Mouse (Mus musculus): ENCODE data around the gene Camsap3. TPM values are rescaled to one million over a fixed set of nuclear protein-coding genes. Genes with fewer than 3 reads are reported as not detected.
"Not testable (repeated sequence)": the region's sequence is repeated elsewhere in the genome, so short reads cannot be mapped to it uniquely, and the experiment has no call there.

The Camsap3 gene
- total RNA-seq (2014; fragmentation: Nextera tagmentation) = 1.6 and 3.8 TPM in 2 replicates
- total RNA-seq (2017) = 0.42 and 0.52 TPM in 2 replicates

DNA sequence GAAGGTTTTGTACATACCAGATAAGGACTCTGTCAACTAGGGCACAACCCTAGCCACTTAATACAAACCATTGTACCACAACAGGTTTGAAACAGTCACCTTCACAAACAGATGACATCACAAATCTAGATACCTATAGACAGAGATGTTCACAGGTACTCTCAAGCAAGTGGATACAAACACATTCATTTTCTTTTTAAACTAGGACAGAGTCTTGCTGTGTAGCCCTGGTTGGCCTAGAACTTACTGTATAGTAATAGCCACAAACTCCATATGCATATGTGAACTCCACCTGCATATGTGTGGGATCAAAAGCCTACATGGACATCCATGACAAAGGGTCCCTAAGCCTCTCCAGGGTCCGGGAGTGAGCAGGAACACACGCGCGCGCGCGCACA is at the start of gene Camsap3:
Gene Camsap3 (plus strand): TSS at position 301 of the 398 bp plus-strand sequence.
- no peak for ATAC-seq (replicated peaks; ENCODE audit: low FRiP score, low TSS enrichment, poor library complexity, severe bottlenecking)

DNA sequence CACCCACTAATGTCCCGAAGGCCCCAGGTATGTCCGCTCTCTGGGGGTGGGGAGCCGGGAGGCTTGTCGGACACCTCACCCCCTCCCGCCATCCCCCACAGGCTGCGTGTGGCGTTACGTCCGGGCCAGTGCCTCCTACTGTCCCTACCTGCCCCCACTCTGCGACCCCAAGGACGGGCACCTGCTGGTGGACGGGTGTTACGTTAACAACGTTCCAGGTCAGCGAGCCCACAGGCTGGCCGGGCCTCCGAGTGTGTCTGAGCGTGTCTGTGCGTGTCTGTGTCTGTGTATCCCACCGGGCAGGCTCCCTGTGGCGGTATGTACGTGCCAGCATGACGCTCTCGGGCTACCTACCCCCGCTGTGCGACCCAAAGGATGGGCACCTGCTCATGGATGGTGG is 49.4 kb upstream of the Camsap3 start:
- no peak for ATAC-seq (replicated peaks; ENCODE audit: low FRiP score, low TSS enrichment, poor library complexity, severe bottlenecking)

DNA sequence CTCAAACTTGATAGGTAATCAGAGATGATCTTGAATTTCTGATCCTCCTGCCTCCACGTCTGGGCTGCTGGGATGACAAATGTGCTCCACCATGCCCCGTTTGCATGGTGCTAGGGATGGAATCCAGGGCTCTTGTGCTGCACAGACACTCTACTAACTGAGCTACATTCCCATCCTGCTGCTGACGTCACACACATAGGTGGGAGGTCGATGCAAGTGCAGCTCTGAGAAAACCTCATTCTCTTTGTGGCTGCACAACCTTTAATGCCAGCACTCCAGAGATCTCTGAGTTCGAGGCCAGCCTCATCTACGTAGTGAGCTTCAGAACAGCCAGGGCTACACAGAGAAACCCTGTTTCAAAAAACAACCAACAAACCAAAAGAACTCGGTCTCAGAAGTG is 47.9 kb upstream of the Camsap3 start:
- ATAC-seq (replicated peaks; ENCODE audit: low FRiP score, low TSS enrichment, poor library complexity, severe bottlenecking) = no peak

DNA sequence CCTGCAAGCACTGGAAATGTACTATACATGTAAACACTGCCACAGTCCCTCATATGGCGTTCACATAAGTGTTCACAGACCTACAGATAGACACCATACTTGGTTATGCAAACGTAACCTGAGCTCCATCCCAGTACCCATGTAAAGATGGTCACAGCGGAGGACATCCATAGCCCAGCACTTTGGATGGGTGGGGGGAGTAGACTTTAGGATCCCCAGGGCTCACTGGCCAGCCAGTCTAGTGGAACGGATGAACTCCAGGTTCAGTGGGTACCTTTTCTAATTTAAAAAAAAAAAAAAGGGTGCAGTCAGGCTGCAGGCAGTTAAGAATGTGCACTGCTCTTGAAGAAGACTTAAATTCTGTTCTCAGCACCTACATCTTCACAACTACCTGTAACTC is 47.0 kb upstream of the Camsap3 start:
- ATAC-seq (replicated peaks; ENCODE audit: low FRiP score, low TSS enrichment, poor library complexity, severe bottlenecking) = no peak

DNA sequence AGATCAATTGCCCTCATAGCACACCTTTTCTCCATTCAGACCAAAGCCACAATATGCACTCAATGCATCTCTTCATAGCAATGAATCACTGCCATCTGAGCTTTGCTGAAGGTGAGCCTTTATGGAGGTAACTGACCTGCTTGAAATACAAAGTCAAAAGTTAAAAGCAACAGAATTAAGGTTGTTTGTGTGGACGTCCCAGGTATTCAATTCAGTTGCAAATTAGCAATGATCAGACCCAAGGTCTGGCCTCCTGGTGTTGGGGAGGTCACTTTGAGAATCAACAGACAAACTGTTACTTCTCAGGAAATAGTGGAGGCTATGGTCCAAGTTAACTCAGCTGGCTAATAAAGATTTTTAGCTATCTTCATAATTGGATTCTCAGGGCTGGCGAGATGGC is 40.6 kb upstream of the Camsap3 start:
- no peak for ATAC-seq (replicated peaks; ENCODE audit: low FRiP score, low TSS enrichment, poor library complexity, severe bottlenecking)

DNA sequence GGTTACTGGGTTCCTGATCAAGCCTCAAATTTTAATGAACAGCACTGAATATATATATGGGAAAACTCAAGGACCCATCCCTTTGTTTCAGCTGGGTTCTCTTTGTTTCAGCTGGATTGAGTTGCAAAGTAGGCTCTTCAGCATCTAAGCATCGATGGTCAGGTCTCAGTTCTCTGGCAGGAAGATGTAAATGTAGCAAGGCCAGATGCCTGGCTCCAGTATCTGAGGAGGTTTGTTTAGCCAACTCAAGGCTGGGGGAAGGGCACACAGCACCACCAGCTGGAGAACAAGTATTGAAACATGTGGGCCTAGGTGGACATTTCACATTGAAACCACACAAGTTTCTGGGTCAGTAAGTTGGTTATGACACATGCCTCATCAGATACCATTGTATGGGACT is 34.9 kb upstream of the Camsap3 start:
- ATAC-seq (replicated peaks; ENCODE audit: low FRiP score, low TSS enrichment, poor library complexity, severe bottlenecking) = no peak

DNA sequence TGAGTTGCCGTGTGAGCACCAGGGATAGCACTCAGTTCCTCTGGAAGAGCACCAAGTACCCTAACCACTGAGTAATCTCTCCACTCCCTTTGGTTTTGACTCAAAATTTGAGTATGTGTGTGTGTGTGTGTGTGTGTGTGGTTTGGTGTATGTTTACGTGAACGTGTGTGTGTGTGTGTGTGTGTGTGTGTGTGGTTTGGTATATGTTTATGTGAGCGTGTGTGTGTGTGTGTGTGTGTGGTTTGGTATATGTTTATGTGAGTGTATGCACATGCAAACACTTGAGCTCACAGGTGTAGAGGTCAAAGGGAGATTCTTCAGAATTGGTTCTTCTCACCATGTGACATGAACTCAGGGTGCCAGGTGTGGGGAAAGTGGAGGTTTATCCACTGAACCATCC is 31.0 kb upstream of the Camsap3 start:
- ATAC-seq (replicated peaks; ENCODE audit: low FRiP score, low TSS enrichment, poor library complexity, severe bottlenecking) = peak; percentile 74; the same call in 1 of the 2 replicates

DNA sequence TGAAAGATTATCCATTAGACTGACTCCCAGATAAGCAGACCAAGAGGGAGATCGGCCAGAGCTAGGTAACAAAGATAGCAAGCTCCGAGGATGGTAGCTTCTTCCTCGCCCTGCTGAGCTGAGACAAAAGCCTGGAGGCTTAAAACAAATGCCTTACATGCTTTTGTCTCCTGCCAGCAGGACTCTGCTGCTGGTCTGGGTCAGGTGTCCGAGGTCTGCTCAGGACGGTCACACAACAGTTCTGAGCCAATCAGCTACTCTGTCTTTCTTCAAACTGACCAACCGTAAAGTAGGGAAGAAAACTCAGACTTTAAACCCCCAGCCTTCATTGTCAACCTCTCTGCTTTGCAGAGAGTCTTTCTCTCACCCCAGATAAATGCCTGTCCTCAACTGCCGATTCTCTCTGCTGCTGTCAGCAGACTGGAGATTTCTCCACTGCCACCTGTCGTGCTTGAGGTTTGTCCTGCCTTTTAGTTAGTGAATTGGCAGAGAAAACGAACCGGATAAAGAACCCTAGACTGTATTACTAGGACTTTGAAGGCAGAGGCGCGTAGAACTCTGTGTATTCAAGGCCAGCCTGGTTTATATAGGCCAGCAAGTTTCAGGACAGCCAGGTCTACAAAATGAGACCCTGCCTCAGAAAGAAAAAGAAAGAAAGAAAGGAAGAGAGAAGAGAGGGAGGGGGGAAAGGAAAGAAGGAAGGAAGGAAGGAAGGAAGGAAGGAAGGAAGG is 19.3 kb upstream of the Camsap3 start, which contains the start of gene C330021F23Rik:
Gene C330021F23Rik (plus strand): TSS at position 350 of the 731 bp plus-strand sequence.
- no peak for ATAC-seq (replicated peaks; ENCODE audit: low FRiP score, low TSS enrichment, poor library complexity, severe bottlenecking)

DNA sequence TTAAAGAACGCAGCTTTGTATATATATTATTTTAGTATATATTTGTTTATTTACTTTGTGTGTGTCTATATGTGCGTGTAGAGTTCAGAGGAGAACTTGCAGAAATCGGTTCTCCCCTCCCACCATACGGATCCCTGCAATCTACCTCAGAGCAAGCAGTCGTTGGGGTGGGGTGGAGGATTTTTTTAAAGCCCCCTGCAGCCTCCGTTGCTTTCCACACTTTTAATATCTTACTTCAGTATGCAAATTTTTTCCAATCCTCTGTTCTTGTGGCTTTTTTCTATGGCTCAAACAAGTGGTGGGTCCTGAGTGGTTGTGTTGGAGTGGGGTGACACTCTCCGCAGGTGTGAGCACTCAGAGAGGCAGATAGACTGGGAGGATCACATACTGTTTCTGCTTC is 18.7 kb upstream of the Camsap3 start:
- no peak for ATAC-seq (replicated peaks; ENCODE audit: low FRiP score, low TSS enrichment, poor library complexity, severe bottlenecking)

DNA sequence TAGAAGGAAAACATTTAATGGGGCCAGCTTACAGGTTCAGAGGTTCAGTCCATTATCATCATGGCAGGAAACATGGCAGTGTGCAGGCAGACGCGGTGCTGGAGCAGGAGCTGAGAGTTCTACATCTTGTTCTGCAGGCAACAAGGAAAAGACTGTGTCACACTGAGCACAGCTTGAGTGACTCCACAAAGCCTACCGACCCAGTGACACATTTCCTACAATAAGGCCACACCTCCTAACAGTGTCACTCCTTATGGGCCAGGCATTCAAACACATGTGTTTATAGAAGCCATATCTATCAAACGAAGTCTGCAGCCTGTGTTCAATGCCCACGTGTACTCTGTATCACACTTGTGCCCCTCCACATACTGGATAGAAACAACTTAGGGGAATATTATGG is 17.3 kb upstream of the Camsap3 start:
- no peak for ATAC-seq (replicated peaks; ENCODE audit: low FRiP score, low TSS enrichment, poor library complexity, severe bottlenecking)

DNA sequence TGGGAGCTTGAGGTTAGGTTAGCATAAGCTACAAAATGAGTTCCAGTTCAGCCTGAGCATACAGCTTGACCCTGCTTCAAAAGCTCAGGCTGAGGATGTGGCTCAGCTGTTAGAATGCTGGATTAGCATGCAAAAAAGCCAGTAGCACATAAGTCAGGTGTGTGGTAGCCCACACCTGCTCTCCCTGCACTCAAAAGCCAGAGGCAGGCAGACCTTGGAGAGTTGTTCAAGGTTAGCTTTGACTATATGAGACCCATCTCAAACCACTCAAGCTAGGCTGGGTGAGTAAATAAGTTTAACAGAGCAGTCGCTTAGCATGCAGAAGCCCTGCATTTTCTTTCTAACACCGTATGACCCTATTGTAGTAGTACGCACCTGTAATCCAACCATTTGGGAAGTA is 12.5 kb upstream of the Camsap3 start:
- no peak for ATAC-seq (replicated peaks; ENCODE audit: low FRiP score, low TSS enrichment, poor library complexity, severe bottlenecking)

DNA sequence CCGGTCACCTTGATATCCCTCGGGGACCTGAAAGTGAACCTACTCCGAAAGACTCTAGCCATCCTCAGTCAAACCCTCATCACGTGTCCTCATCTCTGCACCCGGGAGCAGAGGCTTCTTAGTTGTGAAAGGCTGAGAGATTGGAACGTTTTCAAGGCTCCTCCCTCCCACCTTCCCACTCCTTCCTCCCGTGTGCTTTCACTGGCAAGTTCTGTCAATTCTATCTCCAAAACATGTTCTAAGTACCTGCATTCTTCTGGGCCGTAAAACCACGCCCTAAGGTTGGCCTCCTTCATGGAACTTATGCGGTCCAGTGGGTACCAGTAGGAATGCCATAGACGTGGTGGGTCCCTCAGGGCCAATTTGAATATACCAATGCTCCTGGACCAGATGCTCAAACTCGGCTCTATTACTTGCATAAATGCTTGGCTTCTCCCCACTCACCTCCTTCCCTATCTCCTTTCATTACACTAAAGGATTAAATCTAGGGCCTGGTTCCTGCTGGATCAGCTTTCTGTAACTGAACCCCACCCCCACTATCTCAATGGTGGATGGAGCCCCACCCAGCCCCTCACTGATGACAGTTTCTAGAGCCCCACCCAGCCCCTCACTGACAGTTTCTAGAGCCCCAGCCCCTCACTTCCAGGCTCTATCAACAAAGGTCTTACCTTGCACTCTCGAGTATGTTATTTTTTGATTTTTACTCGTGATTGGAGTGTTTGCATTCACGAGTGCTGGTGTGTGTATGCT is 10.7 kb upstream of the Camsap3 start:
- no peak for ATAC-seq (replicated peaks; ENCODE audit: low FRiP score, low TSS enrichment, poor library complexity, severe bottlenecking)

DNA sequence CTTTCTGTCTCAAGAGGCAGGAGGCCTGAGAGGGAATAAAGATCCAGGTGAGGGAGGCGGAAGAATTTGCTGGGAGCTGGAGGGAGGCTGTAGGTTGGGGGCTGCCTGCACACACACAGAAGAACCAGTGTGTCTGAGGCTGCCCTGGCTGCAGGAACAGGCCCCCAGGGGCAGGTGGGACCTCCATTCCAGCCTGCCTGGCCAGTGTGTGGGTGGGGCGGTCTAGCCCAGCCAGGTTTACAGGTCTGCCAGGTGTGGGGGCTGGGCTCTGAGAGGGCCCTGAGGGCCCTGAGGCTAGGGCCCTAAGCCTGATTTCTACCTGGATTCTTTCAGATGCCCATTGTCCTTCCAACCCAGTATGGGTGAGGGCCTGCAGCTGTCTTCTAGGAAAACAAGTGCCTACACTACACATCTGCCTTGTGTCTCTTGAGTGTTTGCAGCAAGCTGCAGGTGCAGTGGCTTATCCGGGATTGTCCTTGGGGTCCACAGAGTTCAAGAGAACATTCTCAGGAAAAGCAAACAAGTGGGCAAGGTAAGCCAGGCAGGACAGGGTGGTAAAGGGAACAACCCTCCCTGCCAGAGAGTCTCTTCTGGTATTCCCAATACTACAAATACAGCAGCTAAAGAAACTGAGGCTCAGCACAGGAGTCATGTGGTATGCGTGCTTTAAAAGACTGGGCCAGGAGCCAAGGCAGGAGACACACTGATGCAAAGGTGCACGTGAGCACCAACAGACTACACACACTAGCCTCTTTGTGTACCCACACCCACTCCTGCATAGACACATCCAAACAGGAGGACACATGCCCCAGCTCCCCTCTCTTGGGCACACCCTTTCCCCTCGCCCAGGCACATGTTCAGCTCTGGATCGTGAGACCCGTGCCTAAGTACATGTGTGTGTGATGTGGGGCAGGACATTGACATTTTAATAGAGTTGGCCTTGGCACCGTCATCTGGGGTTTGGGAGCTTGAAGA is 7.4 kb upstream of the Camsap3 start:
- no peak for ATAC-seq (replicated peaks; ENCODE audit: low FRiP score, low TSS enrichment, poor library complexity, severe bottlenecking)

DNA sequence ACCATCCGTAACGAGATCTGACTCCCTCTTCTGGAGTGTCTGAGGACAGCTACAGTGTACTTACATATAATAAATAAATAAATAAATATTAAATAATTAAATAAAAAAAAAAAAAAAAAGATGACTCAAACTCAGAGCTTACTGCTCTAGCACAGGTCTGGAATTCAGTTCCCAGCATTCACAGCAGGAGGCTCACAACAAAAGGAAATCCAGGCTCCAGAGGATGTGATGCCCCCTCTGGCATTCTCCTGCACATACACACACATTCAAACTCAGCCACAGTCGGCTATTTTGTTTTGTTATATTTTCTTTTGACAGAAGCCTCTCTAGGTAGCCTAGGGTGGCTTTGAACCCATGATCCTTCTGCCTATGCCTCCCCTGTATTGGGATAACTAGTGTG is 5.1 kb upstream of the Camsap3 start:
- ATAC-seq (replicated peaks; ENCODE audit: low FRiP score, low TSS enrichment, poor library complexity, severe bottlenecking) = not testable (repeated sequence)

DNA sequence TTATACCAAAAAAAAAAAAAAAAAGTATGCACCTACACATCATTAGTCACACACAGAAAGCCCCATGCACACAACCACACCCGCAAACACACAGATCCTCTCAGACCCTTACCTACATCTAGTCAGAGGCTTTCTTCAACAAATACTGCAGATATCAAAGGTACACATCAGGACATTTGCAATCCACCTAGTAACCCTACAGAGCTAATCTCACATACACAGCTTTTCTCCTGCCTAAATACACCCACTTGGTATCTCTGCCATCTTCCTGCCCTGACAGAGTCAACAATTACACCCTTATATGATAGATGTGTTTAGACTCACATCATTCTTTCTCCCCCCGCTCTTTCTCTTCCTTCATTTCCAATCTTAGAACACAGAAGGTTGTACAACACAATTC is 641 bp upstream of the Camsap3 start:
- ATAC-seq (replicated peaks; ENCODE audit: low FRiP score, low TSS enrichment, poor library complexity, severe bottlenecking) = peak; percentile 36; the same call in 1 of the 2 replicates

DNA sequence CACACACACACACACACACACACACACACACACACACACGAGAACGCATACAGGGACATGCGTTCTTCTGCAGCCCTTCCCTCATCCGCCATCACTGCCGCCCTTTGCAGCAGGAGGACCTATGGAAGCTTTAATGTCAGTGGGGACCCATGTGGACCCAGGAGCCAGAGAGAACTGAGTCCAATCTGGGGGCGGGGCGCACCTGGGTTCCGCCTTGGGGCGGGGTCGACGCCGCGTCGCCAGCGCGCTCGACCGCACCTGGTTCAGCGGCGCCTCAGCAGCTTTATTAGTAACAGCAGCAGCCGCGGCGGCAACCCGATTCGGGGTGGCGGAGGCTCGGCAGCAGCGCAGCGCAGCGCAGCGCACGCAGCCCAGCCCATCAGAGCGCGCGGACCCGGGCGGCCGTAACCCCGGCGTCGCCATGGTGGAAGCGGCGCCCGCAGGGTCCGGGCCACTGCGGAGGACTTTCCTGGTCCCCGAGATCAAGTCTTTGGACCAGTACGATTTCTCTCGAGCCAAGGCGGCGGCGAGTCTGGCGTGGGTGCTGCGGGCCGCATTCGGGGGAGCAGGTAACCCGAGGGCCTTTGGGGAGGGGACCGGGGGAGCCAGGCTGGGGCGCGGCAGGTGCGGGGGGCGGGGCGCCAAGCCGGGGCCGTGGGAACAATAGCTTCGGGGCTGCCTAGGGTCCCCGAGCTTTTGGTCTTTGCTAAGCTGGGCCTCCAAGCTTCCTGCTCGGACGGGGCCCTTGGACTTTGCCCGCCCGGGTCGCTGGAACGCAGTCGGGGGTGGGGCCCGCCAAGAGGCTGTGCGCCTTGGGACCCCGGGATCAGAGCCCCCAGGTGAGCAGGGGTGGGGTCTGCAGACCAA is 531 bp downstream of the Camsap3 start:
- ATAC-seq (replicated peaks; ENCODE audit: low FRiP score, low TSS enrichment, poor library complexity, severe bottlenecking) = peak; percentile 69

DNA sequence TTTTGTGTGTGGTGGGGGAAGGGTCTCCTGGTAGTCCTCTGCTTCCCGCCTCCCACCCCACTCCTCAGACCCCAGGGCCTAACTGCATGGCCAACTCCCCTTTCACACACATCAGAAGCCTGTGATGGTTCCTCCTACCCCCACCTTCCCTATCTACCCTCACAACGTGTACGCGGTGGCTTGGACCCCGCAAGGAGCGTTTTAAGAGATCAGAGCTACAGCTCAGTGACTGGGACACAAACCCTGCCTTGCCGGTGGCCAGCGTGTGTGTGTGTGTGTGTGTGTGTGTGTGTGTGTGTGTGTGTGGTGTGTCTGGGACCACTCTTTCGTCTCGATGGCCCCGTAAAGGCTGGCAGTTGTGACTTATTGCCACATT is 1.2 kb downstream of the Camsap3 start:
- peak; percentile 18; the same call in 1 of the 2 replicates for ATAC-seq (replicated peaks; ENCODE audit: low FRiP score, low TSS enrichment, poor library complexity, severe bottlenecking)

DNA sequence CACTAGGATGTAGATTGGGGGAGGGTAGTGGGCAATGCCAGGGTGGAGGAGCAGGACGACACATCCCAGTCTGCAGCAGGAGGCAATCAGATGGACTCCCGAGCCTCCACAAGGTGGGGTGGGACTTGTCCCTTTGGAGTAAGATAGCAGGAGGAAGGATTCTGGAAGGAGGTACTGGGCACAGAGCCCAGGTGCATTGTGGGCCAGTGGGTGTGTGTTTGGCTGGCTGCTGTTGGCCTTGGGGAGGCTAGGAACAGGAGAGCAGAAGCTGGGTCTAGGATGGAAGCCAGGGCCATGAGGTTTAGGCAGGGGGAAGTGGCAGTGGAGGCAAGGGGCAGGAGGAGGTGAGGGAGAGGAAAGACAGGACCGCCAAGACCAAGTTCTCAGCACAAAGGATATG is 6.4 kb downstream of the Camsap3 start:
- ATAC-seq (replicated peaks; ENCODE audit: low FRiP score, low TSS enrichment, poor library complexity, severe bottlenecking) = no peak; the same call in 1 of the 2 replicates

DNA sequence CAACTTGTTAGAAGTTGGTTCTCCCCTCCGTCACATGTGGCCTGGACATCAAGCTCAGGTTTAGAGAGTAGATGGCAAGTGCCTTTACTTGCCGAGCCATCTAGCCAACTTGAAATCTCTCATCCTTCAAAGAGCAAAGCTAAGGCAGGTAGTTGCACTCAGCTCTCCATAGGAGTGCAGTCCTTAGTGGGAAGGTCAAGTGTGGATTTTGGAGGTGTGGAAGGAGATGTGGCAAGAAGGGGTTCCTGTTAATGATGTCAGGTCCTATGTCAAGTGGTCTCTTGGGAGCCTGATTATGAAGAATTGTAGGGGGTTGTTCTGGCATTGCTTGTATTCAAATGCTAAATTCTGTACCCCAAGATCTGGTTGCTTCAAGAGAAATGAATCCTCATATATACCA is 7.4 kb downstream of the Camsap3 start:
- no peak for ATAC-seq (replicated peaks; ENCODE audit: low FRiP score, low TSS enrichment, poor library complexity, severe bottlenecking)

Data from megakaryocyte-erythroid progenitor cell, adult 5-6 weeks (primary cell).